Mouse (Mus musculus): ENCODE measurements at regions not wholly inside any gene's neighbourhood (a gene's known extent, or its start where the extent isn't known, plus 50 kb on each side); places are given as distances from the start of the nearest gene placed in this dataset.
"Not testable (repeated sequence)": the region's sequence is repeated elsewhere in the genome, so short reads cannot be mapped to it uniquely, and the experiment has no call there.

DNA sequence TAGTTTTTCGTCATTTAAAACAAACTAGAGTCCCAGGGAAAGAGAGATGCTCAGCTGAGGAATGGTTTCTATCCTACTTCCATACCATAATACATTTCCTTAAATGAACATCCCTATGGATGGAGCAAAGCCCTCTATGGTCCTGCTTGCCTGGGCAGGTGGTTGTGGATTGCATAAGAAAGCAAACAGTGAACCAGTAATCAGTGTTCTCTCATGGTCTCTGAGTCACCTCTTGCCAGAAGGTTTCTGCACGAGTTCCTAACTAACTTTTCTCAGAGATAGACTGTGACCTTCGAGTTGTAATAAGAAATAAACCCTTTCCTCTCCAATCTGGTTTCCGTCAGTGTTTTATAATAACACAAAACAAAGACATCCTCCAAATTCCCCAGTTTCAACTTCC lies 62.9 kb upstream of the Bet1 start:
- H3K4me3 ChIP-seq (ENCODE audit: low read depth, low read length): no peak overlapping the region
- 62% methylated on average over 4 of the region's 4 CpGs for WGBS
- DNase-seq (ENCODE audit: low spot score) (no peak), ATAC-seq (ENCODE audit: low read depth) (no peak)
- H3K4me2 ChIP-seq (ENCODE audit: low read depth, low read length): no peak overlapping the region
- no peaks in the 10 kb centered on the region for H3K36me3 ChIP-seq (ENCODE audit: control insufficient read depth, insufficient read depth, low read length)
- H3K9ac ChIP-seq (ENCODE audit: low read depth, low read length): no peak overlapping the region
- no peaks in the 10 kb centered on the region for H3K27me3 ChIP-seq (replicated peaks; ENCODE audit: control insufficient read depth, insufficient read depth, low read length)
- no peaks in the 10 kb centered on the region for H3K4me1 ChIP-seq (ENCODE audit: control insufficient read depth, insufficient read depth, low read length)
- H3K9me3 ChIP-seq (ENCODE audit: control insufficient read depth, low read length): no peaks in the 10 kb centered on the region
- no peak overlapping the region for H3K27ac ChIP-seq (replicated peaks; ENCODE audit: low read depth, low read length)

DNA sequence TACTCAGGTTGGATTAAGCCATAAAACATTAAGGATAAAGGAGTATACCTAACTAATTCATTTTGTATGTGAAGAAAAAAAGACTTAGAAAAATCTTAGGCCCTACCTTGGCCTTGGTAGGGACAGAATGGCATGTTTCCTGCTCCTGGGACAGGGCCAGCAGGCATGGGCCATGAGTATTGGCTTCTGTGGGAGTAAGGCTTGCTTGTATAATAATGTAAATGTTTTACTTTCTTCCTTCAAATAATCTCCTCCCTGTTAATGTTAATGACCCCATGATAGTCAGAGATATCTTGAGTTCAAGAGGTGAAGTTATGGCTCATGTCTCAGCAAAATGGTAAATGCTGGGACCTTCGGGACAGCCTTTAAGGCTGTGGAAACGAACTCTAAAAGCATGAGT lies 71.5 kb upstream of the Bet1 start:
- Histone ChIP-seq H3K4me3 (ENCODE audit: low read depth, low read length) (no peak overlapping the region), H3K4me2 (ENCODE audit: low read depth, low read length) (no peak overlapping the region), H3K9me3 (ENCODE audit: control insufficient read depth, low read length) (no peaks in the 10 kb centered on the region), H3K36me3 (ENCODE audit: control insufficient read depth, insufficient read depth, low read length) (no peaks in the 10 kb centered on the region), H3K27ac (replicated peaks; ENCODE audit: low read depth, low read length) (no peak overlapping the region), H3K4me1 (ENCODE audit: control insufficient read depth, insufficient read depth, low read length) (no peaks in the 10 kb centered on the region), H3K9ac (ENCODE audit: low read depth, low read length) (no peak overlapping the region), H3K27me3 (replicated peaks; ENCODE audit: control insufficient read depth, insufficient read depth, low read length) (no peaks in the 10 kb centered on the region)
- ATAC-seq (ENCODE audit: low read depth): no peak
- DNase-seq (ENCODE audit: low spot score): no peak
- WGBS: 84% methylated on average over 2 of the region's 2 CpGs

DNA sequence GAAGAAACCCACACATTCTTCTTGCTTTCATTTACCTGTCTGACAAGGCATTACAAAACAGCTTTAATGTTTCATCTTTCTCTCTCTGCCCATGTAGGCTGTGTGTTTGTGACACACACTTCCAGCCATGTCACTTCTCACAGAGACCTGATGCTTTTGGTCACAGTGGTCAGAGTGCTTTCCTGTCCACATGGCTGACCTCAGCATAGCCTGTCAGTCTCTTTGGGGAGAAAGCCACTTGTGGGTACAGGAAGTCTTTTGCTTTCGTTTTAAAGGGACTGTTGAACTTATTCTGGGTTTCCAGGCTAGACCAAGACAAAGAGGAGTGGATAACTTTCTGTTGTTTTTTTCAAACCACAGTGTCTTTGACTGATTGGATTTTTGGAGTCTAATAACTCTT lies 77.0 kb upstream of the Bet1 start:
- WGBS: 41% methylated on average over 1 of the region's 1 CpGs
- Histone ChIP-seq H3K4me1 (ENCODE audit: control insufficient read depth, insufficient read depth, low read length) (no peaks in the 10 kb centered on the region), H3K4me2 (ENCODE audit: low read depth, low read length) (no peak overlapping the region), H3K4me3 (ENCODE audit: low read depth, low read length) (no peak overlapping the region), H3K36me3 (ENCODE audit: control insufficient read depth, insufficient read depth, low read length) (no peaks in the 10 kb centered on the region), H3K9me3 (ENCODE audit: control insufficient read depth, low read length) (0 out of 2 replicates have a peak, but pooled peaks cover 7% of the 10 kb centered on the region), H3K27me3 (replicated peaks; ENCODE audit: control insufficient read depth, insufficient read depth, low read length) (no peaks in the 10 kb centered on the region), H3K9ac (ENCODE audit: low read depth, low read length) (no peak overlapping the region), H3K27ac (replicated peaks; ENCODE audit: low read depth, low read length) (no peak overlapping the region)
- ATAC-seq (ENCODE audit: low read depth): no peak
- no peak for DNase-seq (ENCODE audit: low spot score)

DNA sequence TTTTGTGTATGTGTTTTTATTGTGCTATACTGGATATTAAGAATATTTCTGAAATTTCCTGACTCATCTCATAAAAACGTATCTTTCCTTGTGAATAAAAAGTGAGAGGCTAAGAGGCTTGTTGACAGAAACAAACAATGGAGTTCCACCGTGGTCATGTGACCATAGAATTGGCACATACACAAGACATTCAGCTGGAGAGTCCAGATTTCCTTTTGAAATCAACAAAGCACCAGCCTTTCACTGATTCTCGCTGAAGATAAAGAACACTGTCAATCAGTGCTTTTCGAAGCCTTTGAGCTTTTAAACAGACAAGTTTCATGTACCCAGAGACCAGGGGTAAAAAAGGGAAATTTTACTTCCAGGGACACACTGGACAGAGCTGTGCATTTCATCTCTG lies 80.3 kb upstream of the Bet1 start:
- WGBS: 70% methylated on average over 4 of the region's 4 CpGs
- Histone ChIP-seq H3K9me3 (ENCODE audit: control insufficient read depth, low read length) (0 out of 2 replicates have a peak, but pooled peaks cover 7% of the 10 kb centered on the region), H3K9ac (ENCODE audit: low read depth, low read length) (no peak overlapping the region), H3K36me3 (ENCODE audit: control insufficient read depth, insufficient read depth, low read length) (no peaks in the 10 kb centered on the region), H3K4me3 (ENCODE audit: low read depth, low read length) (no peak overlapping the region), H3K27me3 (replicated peaks; ENCODE audit: control insufficient read depth, insufficient read depth, low read length) (no peaks in the 10 kb centered on the region), H3K4me2 (ENCODE audit: low read depth, low read length) (no peak overlapping the region), H3K27ac (replicated peaks; ENCODE audit: low read depth, low read length) (no peak overlapping the region), H3K4me1 (ENCODE audit: control insufficient read depth, insufficient read depth, low read length) (no peaks in the 10 kb centered on the region)
- ATAC-seq (ENCODE audit: low read depth) (no peak), DNase-seq (ENCODE audit: low spot score) (no peak)

DNA sequence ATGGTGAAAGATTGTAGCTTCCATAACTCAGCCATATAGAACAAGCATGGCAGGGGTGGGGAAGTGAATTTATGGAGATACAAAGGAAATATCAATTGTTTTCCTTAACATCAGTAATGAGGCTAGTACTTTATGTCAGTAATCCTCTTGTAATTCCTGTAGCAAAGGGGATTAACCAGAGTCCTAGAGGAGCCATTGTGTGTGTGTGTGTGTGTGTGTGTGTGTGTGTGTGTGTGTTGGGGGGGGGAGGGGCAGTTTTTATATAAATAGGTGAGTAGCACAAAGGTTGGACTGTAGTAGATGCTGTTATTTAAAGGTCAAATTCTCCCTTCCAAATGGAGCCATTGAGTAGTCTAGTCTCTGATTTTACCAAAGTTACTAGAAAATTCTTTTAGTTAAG lies 81.0 kb upstream of the Bet1 start:
- Histone ChIP-seq H3K9me3 (ENCODE audit: control insufficient read depth, low read length) (0 out of 2 replicates have a peak, but pooled peaks cover 7% of the 10 kb centered on the region), H3K9ac (ENCODE audit: low read depth, low read length) (no peak overlapping the region), H3K4me1 (ENCODE audit: control insufficient read depth, insufficient read depth, low read length) (no peaks in the 10 kb centered on the region), H3K4me2 (ENCODE audit: low read depth, low read length) (no peak overlapping the region), H3K36me3 (ENCODE audit: control insufficient read depth, insufficient read depth, low read length) (no peaks in the 10 kb centered on the region), H3K27me3 (replicated peaks; ENCODE audit: control insufficient read depth, insufficient read depth, low read length) (no peaks in the 10 kb centered on the region), H3K27ac (replicated peaks; ENCODE audit: low read depth, low read length) (no peak overlapping the region), H3K4me3 (ENCODE audit: low read depth, low read length) (no peak overlapping the region)
- ATAC-seq (ENCODE audit: low read depth) (no peak), DNase-seq (ENCODE audit: low spot score) (no peak)

DNA sequence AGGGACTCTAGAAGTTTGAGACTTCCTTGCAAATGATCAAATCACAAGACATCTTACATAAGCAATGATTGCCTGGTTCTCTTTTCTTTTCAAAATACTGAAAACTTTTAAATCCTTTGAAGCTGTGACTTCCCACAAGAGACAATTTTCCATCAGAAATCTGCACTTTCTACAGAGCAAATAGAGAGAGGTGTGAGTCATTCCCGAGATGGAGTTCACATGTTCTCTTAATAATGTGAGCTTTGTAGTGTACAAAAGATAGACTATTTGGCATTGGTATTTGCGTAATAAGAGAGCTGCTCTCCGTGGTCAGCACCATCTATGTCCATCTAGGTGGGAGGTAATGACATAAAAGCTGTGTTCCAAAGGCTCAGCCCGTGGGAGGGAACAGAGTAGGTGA lies 84.8 kb upstream of the Bet1 start:
- WGBS: 57% methylated on average over 4 of the region's 4 CpGs
- no peak for ATAC-seq (ENCODE audit: low read depth)
- Histone ChIP-seq H3K9ac (ENCODE audit: low read depth, low read length) (no peak overlapping the region), H3K4me2 (ENCODE audit: low read depth, low read length) (no peak overlapping the region), H3K27ac (replicated peaks; ENCODE audit: low read depth, low read length) (no peak overlapping the region), H3K4me3 (ENCODE audit: low read depth, low read length) (no peak overlapping the region), H3K4me1 (ENCODE audit: control insufficient read depth, insufficient read depth, low read length) (no peaks in the 10 kb centered on the region), H3K36me3 (ENCODE audit: control insufficient read depth, insufficient read depth, low read length) (no peaks in the 10 kb centered on the region), H3K9me3 (ENCODE audit: control insufficient read depth, low read length) (0 out of 2 replicates have a peak, but pooled peaks cover 7% of the 10 kb centered on the region), H3K27me3 (replicated peaks; ENCODE audit: control insufficient read depth, insufficient read depth, low read length) (no peaks in the 10 kb centered on the region)
- no peak for DNase-seq (ENCODE audit: low spot score)

DNA sequence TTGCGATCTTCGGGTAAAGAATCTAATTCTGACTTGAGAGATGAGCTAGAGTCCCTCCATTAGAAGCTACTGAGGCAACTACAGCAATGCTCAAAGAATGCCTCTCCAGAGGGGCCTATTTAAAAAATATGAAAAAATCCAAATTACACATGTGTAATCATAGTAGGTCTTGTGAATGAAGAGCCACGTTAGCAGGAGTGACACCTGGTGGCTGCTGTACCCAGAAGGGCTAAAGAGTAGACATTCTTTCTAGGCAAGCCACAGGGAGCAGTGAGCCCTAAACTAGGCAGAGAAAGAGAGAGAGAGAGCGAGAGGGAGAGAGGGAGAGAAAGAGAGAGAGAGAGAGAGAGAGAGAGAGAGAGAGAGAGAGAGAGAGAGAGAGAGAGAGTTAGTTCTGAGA lies 100.9 kb upstream of the Bet1 start:
- no peak for ATAC-seq (ENCODE audit: low read depth)
- WGBS: 71% methylated on average over 4 of the region's 4 CpGs

DNA sequence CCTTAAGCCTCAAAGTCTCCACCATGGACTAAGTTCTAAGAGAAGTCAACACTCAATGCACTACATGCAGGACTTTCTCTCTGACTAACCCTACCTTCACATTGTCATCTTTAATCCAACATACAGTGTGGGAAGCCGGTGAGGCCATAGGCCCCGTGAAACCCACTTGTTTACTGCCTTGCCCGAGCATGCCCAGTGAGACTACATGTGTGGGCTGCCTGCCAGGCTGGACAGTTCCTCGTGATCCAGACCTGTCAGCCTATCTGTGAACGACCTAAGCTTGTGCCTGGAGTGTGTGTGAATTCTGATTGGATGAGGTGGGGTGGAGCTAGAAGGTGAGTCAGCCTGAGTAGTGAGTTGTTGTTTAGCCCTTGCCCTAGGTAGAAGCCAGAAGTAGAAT lies 104.2 kb upstream of the Bet1 start:
- 58% methylated on average over 5 of the region's 5 CpGs for WGBS
- not testable (repeated sequence) for ATAC-seq (ENCODE audit: low read depth); H3K4me3 ChIP-seq (ENCODE audit: low read depth, low read length); DNase-seq (ENCODE audit: low spot score); H3K4me1 ChIP-seq (ENCODE audit: control insufficient read depth, insufficient read depth, low read length); H3K27me3 ChIP-seq (replicated peaks; ENCODE audit: control insufficient read depth, insufficient read depth, low read length); H3K9ac ChIP-seq (ENCODE audit: low read depth, low read length); H3K27ac ChIP-seq (replicated peaks; ENCODE audit: low read depth, low read length); H3K9me3 ChIP-seq (ENCODE audit: control insufficient read depth, low read length); H3K4me2 ChIP-seq (ENCODE audit: low read depth, low read length); H3K36me3 ChIP-seq (ENCODE audit: control insufficient read depth, insufficient read depth, low read length)

More for the DNA sequence above, 100.9 kb upstream of the Bet1 start:
- Histone ChIP-seq H3K4me1 (ENCODE audit: control insufficient read depth, insufficient read depth, low read length) (no peaks in the 10 kb centered on the region), H3K9ac (ENCODE audit: low read depth, low read length) (no peak overlapping the region), H3K4me2 (ENCODE audit: low read depth, low read length) (no peak overlapping the region), H3K27ac (replicated peaks; ENCODE audit: low read depth, low read length) (no peak overlapping the region), H3K27me3 (replicated peaks; ENCODE audit: control insufficient read depth, insufficient read depth, low read length) (no peaks in the 10 kb centered on the region), H3K36me3 (ENCODE audit: control insufficient read depth, insufficient read depth, low read length) (no peaks in the 10 kb centered on the region), H3K9me3 (ENCODE audit: control insufficient read depth, low read length) (no peaks in the 10 kb centered on the region), H3K4me3 (ENCODE audit: low read depth, low read length) (no peak overlapping the region)
- DNase-seq (ENCODE audit: low spot score): no peak

DNA sequence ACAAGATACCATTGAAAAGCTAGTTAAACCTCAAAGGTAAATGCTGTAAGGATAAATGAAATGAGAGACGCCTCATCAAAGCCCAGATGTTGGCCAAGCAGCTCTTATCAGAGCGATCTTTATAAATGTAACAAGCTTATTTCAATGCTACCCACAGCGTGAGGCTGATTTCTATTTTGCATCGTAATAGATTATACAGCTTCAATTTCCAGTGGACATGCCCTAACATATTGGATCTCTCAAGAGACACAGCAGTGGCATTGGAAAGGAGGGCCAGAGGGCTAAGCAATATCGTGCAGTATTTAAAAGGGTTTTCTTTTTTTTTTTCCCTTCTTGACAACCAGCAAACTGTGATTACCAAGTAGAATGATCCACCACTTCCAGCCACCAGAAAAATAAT lies 106.5 kb upstream of the Bet1 start:
- no peak for ATAC-seq (ENCODE audit: low read depth)
- no peaks in the 10 kb centered on the region for H3K9me3 ChIP-seq (ENCODE audit: control insufficient read depth, low read length)

More for the DNA sequence above, 106.5 kb upstream of the Bet1 start:
- H3K36me3 ChIP-seq (ENCODE audit: control insufficient read depth, insufficient read depth, low read length): no peaks in the 10 kb centered on the region
- no peak for DNase-seq (ENCODE audit: low spot score)
- H3K4me1 ChIP-seq (ENCODE audit: control insufficient read depth, insufficient read depth, low read length): no peaks in the 10 kb centered on the region
- H3K9ac ChIP-seq (ENCODE audit: low read depth, low read length): no peak overlapping the region
- no peak overlapping the region for H3K4me3 ChIP-seq (ENCODE audit: low read depth, low read length)
- no peak overlapping the region for H3K27ac ChIP-seq (replicated peaks; ENCODE audit: low read depth, low read length)
- WGBS: 71% methylated on average over 5 of the region's 5 CpGs
- no peaks in the 10 kb centered on the region for H3K27me3 ChIP-seq (replicated peaks; ENCODE audit: control insufficient read depth, insufficient read depth, low read length)
- H3K4me2 ChIP-seq (ENCODE audit: low read depth, low read length): no peak overlapping the region
